Mouse (Mus musculus): ENCODE measurements around the gene Fam136a. TPM values are rescaled to one million over a fixed set of nuclear protein-coding genes. Genes with fewer than 3 reads are reported as not detected.

Gene Fam136a
- polyA plus RNA-seq, 1 experiment, result 8.9 TPM

- 53% methylated on average over 12 of the region's 12 CpGs for WGBS
- no peaks in the 10 kb centered on the region for H3K27me3 ChIP-seq (ENCODE audit: control insufficient read depth, insufficient read depth, low read length)
- H3K36me3 ChIP-seq (ENCODE audit: control insufficient read depth, insufficient read depth, low read length), result peaks cover 3% of the 10 kb centered on the region; the same call in 1 of the 2 replicates
- H3K4me3 ChIP-seq (ENCODE audit: extremely low read depth, insufficient read depth, insufficient read length), result no peak overlapping the region
- peaks cover 3% of the 10 kb centered on the region; the same call in 1 of the 2 replicates for H3K4me1 ChIP-seq (ENCODE audit: control insufficient read depth, insufficient read depth, insufficient read length)
- no peak for TF ChIP-seq CTCF (IDR thresholded peaks at IDR 0.05; ENCODE audit: extremely low read depth, insufficient read depth, insufficient read length, insufficient replicate concordance)
- no peak overlapping the region for H3K27ac ChIP-seq (ENCODE audit: insufficient read depth, low read length)
- DNase-seq (ENCODE audit: low read depth in 1 of 2, low spot score in 2 of 2), result no peak
These were observed 37.5 kb downstream of the Fam136a start for GRCm38 (mm10) chr6:86402681-86403607.

DNA sequence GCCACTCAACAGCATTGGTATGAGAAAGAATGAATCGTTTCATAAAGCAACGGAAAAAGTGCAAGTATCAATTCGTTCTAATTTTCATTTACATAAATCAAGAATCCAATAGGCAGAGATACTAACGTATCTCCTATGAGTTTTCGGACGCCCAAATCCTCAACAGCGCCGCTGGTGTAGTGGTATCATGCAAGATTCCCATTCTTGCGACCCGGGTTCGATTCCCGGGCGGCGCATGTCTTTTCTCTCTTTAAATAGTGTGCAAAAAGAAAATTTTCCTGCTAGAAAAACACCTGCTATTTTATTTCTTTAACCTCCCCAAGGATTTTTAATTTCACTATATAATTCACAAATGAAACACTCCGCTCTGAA lies 38.3 kb downstream of the Fam136a start:
- peak overlapping the region; percentile 27 for H3K4me3 ChIP-seq (ENCODE audit: extremely low read depth, insufficient read depth, insufficient read length)
- WGBS, result 1% methylated on average over 15 of the region's 15 CpGs
- peaks cover 3% of the 10 kb centered on the region; the same call in 1 of the 2 replicates for H3K4me1 ChIP-seq (ENCODE audit: control insufficient read depth, insufficient read depth, insufficient read length)
- no peak for TF ChIP-seq POLR2A (IDR thresholded peaks at IDR 0.05; ENCODE audit: low read depth, low read length)
- TF ChIP-seq CTCF (IDR thresholded peaks at IDR 0.05; ENCODE audit: extremely low read depth, insufficient read depth, insufficient read length, insufficient replicate concordance), result no peak
- H3K27me3 ChIP-seq (ENCODE audit: control insufficient read depth, insufficient read depth, low read length), result no peaks in the 10 kb centered on the region
- peak in 1 of 2 experiments; percentile 76 for DNase-seq (ENCODE audit: low read depth in 1 of 2, low spot score in 2 of 2)
- peaks cover 3% of the 10 kb centered on the region; the same call in 1 of the 2 replicates for H3K36me3 ChIP-seq (ENCODE audit: control insufficient read depth, insufficient read depth, low read length)
- H3K27ac ChIP-seq (ENCODE audit: insufficient read depth, low read length), result no peak overlapping the region

GRCm38 (mm10) chr6:86404100-86404861 lies 38.8 kb downstream of the Fam136a start, which contains the start of gene Tia1:
Gene Tia1 (plus strand): TSS chr6:86404219.
- Histone ChIP-seq H3K36me3 (ENCODE audit: control insufficient read depth, insufficient read depth, low read length) (peaks cover 3% of the 10 kb centered on the region; the same call in 1 of the 2 replicates), H3K4me3 (ENCODE audit: extremely low read depth, insufficient read depth, insufficient read length) (peak within 1 kb of the TSS; percentile 88), H3K4me1 (ENCODE audit: control insufficient read depth, insufficient read depth, insufficient read length) (peaks cover 3% of the 10 kb centered on the region; the same call in 1 of the 2 replicates), H3K27ac (ENCODE audit: insufficient read depth, low read length) (peak within 1 kb of the TSS; percentile 90), H3K27me3 (ENCODE audit: control insufficient read depth, insufficient read depth, low read length) (no peaks in the 10 kb centered on the region)
- WGBS, result under 1% methylated on average over 61 of the region's 62 CpGs
- DNase-seq (ENCODE audit: low read depth in 1 of 2, low spot score in 2 of 2), result peak; percentile 93 to 95
- no peak for TF ChIP-seq CTCF (IDR thresholded peaks at IDR 0.05; ENCODE audit: extremely low read depth, insufficient read depth, insufficient read length, insufficient replicate concordance)
- no peak for TF ChIP-seq POLR2A (IDR thresholded peaks at IDR 0.05; ENCODE audit: low read depth, low read length)

DNA sequence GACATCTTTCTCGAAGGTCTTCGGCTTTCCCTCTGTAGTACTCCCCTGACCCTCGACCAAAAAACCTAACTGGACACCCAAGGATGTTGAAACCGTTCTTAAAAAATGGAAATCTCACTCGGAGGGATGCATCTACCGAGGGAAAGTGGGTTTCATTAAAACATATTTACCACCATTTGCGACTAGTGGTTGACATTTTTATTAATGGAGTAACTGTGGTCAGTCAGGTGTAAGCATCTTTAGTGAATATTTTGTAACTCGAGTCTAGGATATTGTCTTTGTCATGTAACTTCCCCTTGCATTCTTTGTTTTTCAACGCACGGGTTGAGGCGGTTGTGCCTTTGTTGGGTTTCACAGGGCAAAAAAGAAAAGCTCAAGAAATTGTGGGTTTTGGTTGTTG lies 39.5 kb downstream of the Fam136a start:
- no peak for DNase-seq (ENCODE audit: low read depth in 1 of 2, low spot score in 2 of 2)
- WGBS, result under 1% methylated on average over 11 of the region's 11 CpGs
- peak overlapping the region; percentile 88 for H3K4me3 ChIP-seq (ENCODE audit: extremely low read depth, insufficient read depth, insufficient read length)
- H3K36me3 ChIP-seq (ENCODE audit: control insufficient read depth, insufficient read depth, low read length), result peaks cover 3% of the 10 kb centered on the region; the same call in 1 of the 2 replicates
- peaks cover 3% of the 10 kb centered on the region; the same call in 1 of the 2 replicates for H3K4me1 ChIP-seq (ENCODE audit: control insufficient read depth, insufficient read depth, insufficient read length)
- TF ChIP-seq CTCF (IDR thresholded peaks at IDR 0.05; ENCODE audit: extremely low read depth, insufficient read depth, insufficient read length, insufficient replicate concordance), result no peak
- no peak for TF ChIP-seq POLR2A (IDR thresholded peaks at IDR 0.05; ENCODE audit: low read depth, low read length)
- H3K27me3 ChIP-seq (ENCODE audit: control insufficient read depth, insufficient read depth, low read length), result no peaks in the 10 kb centered on the region
- no peak overlapping the region; the same call in 1 of the 2 replicates for H3K27ac ChIP-seq (ENCODE audit: insufficient read depth, low read length)

DNA sequence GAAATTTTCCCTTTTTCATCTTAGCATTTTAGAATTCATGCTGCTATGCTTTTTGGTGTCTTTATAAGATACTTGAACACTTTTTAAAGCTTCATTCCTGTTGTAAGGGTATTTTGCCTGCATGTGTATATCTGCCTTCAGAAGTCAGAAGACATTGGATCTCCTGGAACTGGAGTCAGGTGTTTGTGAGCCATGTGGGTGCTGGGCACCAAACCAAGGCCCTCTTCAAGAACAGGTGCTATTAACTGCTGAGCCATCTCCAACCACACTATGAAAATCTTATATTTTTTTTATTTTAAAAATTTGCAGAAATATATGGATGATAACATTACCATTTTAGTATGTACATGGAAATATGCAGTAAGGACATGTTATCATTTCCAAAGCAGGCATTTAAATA lies 40.9 kb downstream of the Fam136a start:
- Histone ChIP-seq H3K27ac (ENCODE audit: insufficient read depth, low read length) (no peak overlapping the region), H3K4me3 (ENCODE audit: extremely low read depth, insufficient read depth, insufficient read length) (no peak overlapping the region), H3K4me1 (ENCODE audit: control insufficient read depth, insufficient read depth, insufficient read length) (peaks cover 3% of the 10 kb centered on the region; the same call in 1 of the 2 replicates), H3K36me3 (ENCODE audit: control insufficient read depth, insufficient read depth, low read length) (peaks cover 3% of the 10 kb centered on the region; the same call in 1 of the 2 replicates), H3K27me3 (ENCODE audit: control insufficient read depth, insufficient read depth, low read length) (no peaks in the 10 kb centered on the region)
- TF ChIP-seq POLR2A (IDR thresholded peaks at IDR 0.05; ENCODE audit: low read depth, low read length), result no peak
- TF ChIP-seq CTCF (IDR thresholded peaks at IDR 0.05; ENCODE audit: extremely low read depth, insufficient read depth, insufficient read length, insufficient replicate concordance), result no peak
- no peak for DNase-seq (ENCODE audit: low read depth in 1 of 2, low spot score in 2 of 2)

DNA sequence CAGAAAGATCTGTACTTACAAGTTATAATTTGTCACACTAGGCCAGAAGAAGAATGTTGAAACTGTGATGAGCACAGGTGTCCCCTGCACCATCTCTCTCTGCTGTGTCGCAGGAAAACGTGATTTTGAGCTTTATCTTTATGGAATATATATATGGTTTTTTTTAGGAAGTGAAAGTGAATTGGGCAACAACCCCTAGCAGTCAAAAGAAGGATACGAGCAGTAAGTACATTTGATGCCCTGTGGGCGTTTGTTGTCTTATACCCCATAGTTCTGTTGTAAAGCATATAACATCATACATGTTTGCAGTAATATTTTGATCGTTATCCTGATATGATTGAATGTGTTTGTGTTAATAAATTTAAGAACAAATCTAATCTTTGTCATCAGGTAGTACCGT lies 53.3 kb downstream of the Fam136a start:
- Histone ChIP-seq H3K4me1 (ENCODE audit: control insufficient read depth, insufficient read depth, insufficient read length) (no peaks in the 10 kb centered on the region), H3K27me3 (ENCODE audit: control insufficient read depth, insufficient read depth, low read length) (no peaks in the 10 kb centered on the region), H3K27ac (ENCODE audit: insufficient read depth, low read length) (no peak overlapping the region), H3K36me3 (ENCODE audit: control insufficient read depth, insufficient read depth, low read length) (peaks cover 33% of the 10 kb centered on the region), H3K4me3 (ENCODE audit: extremely low read depth, insufficient read depth, insufficient read length) (no peak overlapping the region)
- 64% methylated on average over 6 of the region's 6 CpGs for WGBS
- TF ChIP-seq CTCF (IDR thresholded peaks at IDR 0.05; ENCODE audit: extremely low read depth, insufficient read depth, insufficient read length, insufficient replicate concordance) (no peak), POLR2A (IDR thresholded peaks at IDR 0.05; ENCODE audit: low read depth, low read length) (no peak)
- no peak for DNase-seq (ENCODE audit: low read depth in 1 of 2, low spot score in 2 of 2)

Data from spleen, adult 2 months (tissue).